Mouse (Mus musculus) CH12.LX (cell line): ENCODE measurements around the gene Golph3l.

Source experiments
- BHLHE40 ChIP-seq: IDR thresholded peaks from 2 replicates; pipeline ENCODE4 v1.6.1; 2011; ENCODE audit warnings: mild to moderate bottlenecking, low read depth, low read length, improper control_type of control experiment
- CHD2 ChIP-seq: IDR thresholded peaks from 2 replicates; pipeline ENCODE4 v1.6.1; 2011; ENCODE audit warnings: low read length, improper control_type of control experiment
- CTCF ChIP-seq, 2 experiments: IDR thresholded peaks in 1 of 2; conservative IDR thresholded peaks in 1 of 2; 2 replicates each; pipeline ENCODE4 v1.5.1; 2011 to 2012; ENCODE audit warnings: low read depth in 2 of 2, low read length in 2 of 2, improper control_type of control experiment in 1 of 2, inconsistent platforms in 1 of 2, mild to moderate bottlenecking in 1 of 2, moderate library complexity in 1 of 2
- E2F4 ChIP-seq: IDR thresholded peaks from 2 replicates; pipeline ENCODE4 v1.6.1; 2011; ENCODE audit warnings: low read depth, low read length, improper control_type of control experiment; ENCODE audit not compliant: insufficient replicate concordance
- EP300 ChIP-seq: IDR thresholded peaks from 2 replicates; pipeline ENCODE4 v1.6.1; 2011; ENCODE audit warnings: low read length, improper control_type of control experiment
- HCFC1 ChIP-seq: IDR thresholded peaks from 2 replicates; pipeline ENCODE4 v1.6.1; 2012; ENCODE audit warnings: low read depth, mild to moderate bottlenecking, inconsistent platforms, low read length, improper control_type of control experiment
- MAX ChIP-seq: IDR thresholded peaks from 2 replicates; pipeline ENCODE4 v1.6.1; 2011; ENCODE audit warnings: low read length, improper control_type of control experiment
- MAZ ChIP-seq: IDR thresholded peaks from 2 replicates; pipeline ENCODE4 v1.6.1; 2012; ENCODE audit warnings: low read depth, mild to moderate bottlenecking, inconsistent platforms, low read length, improper control_type of control experiment, moderate library complexity
- MYC ChIP-seq: IDR thresholded peaks from 2 replicates; pipeline ENCODE4 v1.6.1; 2011; ENCODE audit warnings: low read depth, mild to moderate bottlenecking, improper control_type of control experiment, low read length
- POLR2A ChIP-seq: IDR thresholded peaks from 2 replicates; pipeline ENCODE4 v1.6.1; 2011; ENCODE audit warnings: low read depth, mild to moderate bottlenecking, improper control_type of control experiment, low read length
- ZC3H11A ChIP-seq: IDR thresholded peaks from 2 replicates; pipeline ENCODE4 v1.6.1; 2012; ENCODE audit warnings: low read depth, mild to moderate bottlenecking, inconsistent platforms, low read length, improper control_type of control experiment

DNA sequence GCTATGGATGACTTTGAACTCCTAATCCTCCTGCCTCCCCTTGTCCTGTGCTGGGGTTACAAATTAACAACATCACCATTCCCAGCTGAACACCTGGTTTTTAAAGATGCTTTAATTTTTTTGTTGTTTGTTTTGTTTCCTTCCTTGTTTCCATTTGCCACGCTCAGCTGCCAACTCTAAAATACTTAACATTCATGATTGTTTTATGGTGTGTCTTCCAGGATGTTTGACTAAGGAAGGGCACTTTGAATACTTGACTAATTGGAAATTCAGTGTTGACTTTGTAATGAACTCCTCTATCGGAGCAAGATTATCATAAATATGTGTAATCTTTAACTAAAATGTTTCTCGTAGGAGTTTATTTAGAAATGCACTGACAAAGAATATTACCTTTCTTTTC is 12.6 kb downstream of the Golph3l start:
- no peak for TF ChIP-seq HCFC1
- TF ChIP-seq POLR2A, result no peak
- TF ChIP-seq MYC, result no peak
- TF ChIP-seq EP300, result no peak
- no peak for TF ChIP-seq BHLHE40
- no peak for TF ChIP-seq MAX
- TF ChIP-seq CHD2, result no peak
- no peak for TF ChIP-seq CTCF (conservative IDR thresholded peaks at IDR 0.05 in 1 of 2, IDR thresholded peaks at IDR 0.05 in 1 of 2; ENCODE audit: low read depth in 2 of 2, low read length in 2 of 2)
- TF ChIP-seq MAZ, result no peak
- no peak for TF ChIP-seq ZC3H11A
- no peak for TF ChIP-seq E2F4
